Mouse (Mus musculus) liver, embryonic 12.5 days (tissue): ENCODE data around the gene 1700016K19Rik. TPM values are rescaled to one million over a fixed set of nuclear protein-coding genes. Genes with fewer than 3 reads are reported as not detected.

Experiments
- ATAC-seq: fragments of 200-750 bp; cut with Nextera tagmentation; 2 replicates; pipeline ENCODE4 v1.8.0; 2017; ENCODE audit warnings: moderate number of reproducible peaks, mild to moderate bottlenecking, moderate library complexity
- H3K27ac ChIP-seq: fragments of 300-500 bp; sonication (generic); 2 replicates; pipeline ENCODE4 v1.5.1; 2016; ENCODE audit warnings: mild to moderate bottlenecking
- H3K27me3 ChIP-seq: fragments of 300-500 bp; sonication (generic); replicated peaks from 2 replicates; pipeline ENCODE4 v1.6.1; 2016; ENCODE audit warnings: mild to moderate bottlenecking, moderate library complexity
- H3K36me3 ChIP-seq: fragments of 300-500 bp; sonication (generic); 2 replicates; pipeline ENCODE4 v1.6.1; 2016; ENCODE audit warnings: mild to moderate bottlenecking, moderate library complexity
- H3K4me1 ChIP-seq: fragments of 300-500 bp; sonication (generic); 2 replicates; pipeline ENCODE4 v1.6.1; 2016
- H3K4me2 ChIP-seq: fragments of 300-500 bp; sonication (generic); 2 replicates; pipeline ENCODE4 v1.6.1; 2016; ENCODE audit warnings: mild to moderate bottlenecking, moderate library complexity
- H3K4me3 ChIP-seq: fragments of 300-500 bp; sonication (generic); 2 replicates; pipeline ENCODE4 v1.5.1; 2016; ENCODE audit warnings: mild to moderate bottlenecking, moderate library complexity
- H3K9ac ChIP-seq: fragments of 300-500 bp; sonication (generic); 2 replicates; pipeline ENCODE4 v1.6.1; 2016; ENCODE audit warnings: mild to moderate bottlenecking, moderate library complexity
- H3K9me3 ChIP-seq: fragments of 300-500 bp; sonication (generic); replicated peaks from 2 replicates; pipeline ENCODE4 v1.6.1; 2016; ENCODE audit warnings: mild to moderate bottlenecking, moderate library complexity
- WGBS: fragments of 180-500 bp; shearing (Covaris S2); methylation state at CpG from one replicate; pipeline ENCODE4 v1.1.7; 2016; ENCODE audit not compliant: insufficient replicate concordance; 5-methylcytosine and 5-hydroxymethylcytosine counted together
- polyA plus RNA-seq: library from polyadenylated mRNA; unstranded; fragments of >200 nt; fragmentation: Nextera tagmentation; extraction: Ambion mirVana; gene quantifications from 2 replicates; pipeline ENCODE4 v1.2.1, GENCODE M21; 2016

Gene 1700016K19Rik
- polyA plus RNA-seq, 1 experiment from 2014 or later: not detected

- peak overlapping the region; percentile 83 for H3K4me2 ChIP-seq
- peak overlapping the region; percentile 29; the same call in 1 of the 2 replicates for H3K9ac ChIP-seq
- WGBS: under 1% methylated on average over 87 of the region's 90 CpGs
- H3K27me3 ChIP-seq: peaks cover 91% of the 10 kb centered on the region
- H3K27ac ChIP-seq: no peak overlapping the region
- no peaks in the 10 kb centered on the region for H3K9me3 ChIP-seq
- peak overlapping the region; percentile 59 for H3K4me3 ChIP-seq
- peak; percentile 65 for ATAC-seq
- H3K36me3 ChIP-seq: no peaks in the 10 kb centered on the region
- H3K4me1 ChIP-seq: 0 out of 2 replicates have a peak, but pooled peaks cover 16% of the 10 kb centered on the region
Measured at GRCm38 (mm10) chr11:75966401-75967372, 33.0 kb upstream of the 1700016K19Rik start.

GRCm38 (mm10) chr11:75968761-75969160, 31.0 kb upstream of the 1700016K19Rik start:
- ATAC-seq: no peak
- Histone ChIP-seq H3K27me3 (peaks cover 92% of the 10 kb centered on the region), H3K4me2 (no peak overlapping the region), H3K27ac (no peak overlapping the region), H3K9me3 (no peaks in the 10 kb centered on the region), H3K4me3 (no peak overlapping the region), H3K4me1 (0 out of 2 replicates have a peak, but pooled peaks cover 16% of the 10 kb centered on the region), H3K36me3 (no peaks in the 10 kb centered on the region), H3K9ac (no peak overlapping the region)
- 76% methylated on average over 6 of the region's 6 CpGs for WGBS

- Histone ChIP-seq H3K27ac (no peak overlapping the region), H3K27me3 (peaks cover 73% of the 10 kb centered on the region), H3K9ac (no peak overlapping the region), H3K4me1 (0 out of 2 replicates have a peak, but pooled peaks cover 15% of the 10 kb centered on the region), H3K4me3 (no peak overlapping the region), H3K4me2 (no peak overlapping the region), H3K36me3 (no peaks in the 10 kb centered on the region), H3K9me3 (no peaks in the 10 kb centered on the region)
- WGBS: 14% methylated on average over 3 of the region's 3 CpGs
- no peak for ATAC-seq
Measured at GRCm38 (mm10) chr11:75970629-75971028, 29.1 kb upstream of the 1700016K19Rik start.

GRCm38 (mm10) chr11:75972188-75972587, 27.5 kb upstream of the 1700016K19Rik start:
- H3K9me3 ChIP-seq: no peaks in the 10 kb centered on the region
- H3K36me3 ChIP-seq: no peaks in the 10 kb centered on the region
- no peak overlapping the region for H3K4me2 ChIP-seq
- no peak for ATAC-seq
- H3K27me3 ChIP-seq: peaks cover 57% of the 10 kb centered on the region
- WGBS: 63% methylated on average over 3 of the region's 3 CpGs
- no peak overlapping the region for H3K9ac ChIP-seq
- peaks cover 11% of the 10 kb centered on the region; the same call in 1 of the 2 replicates for H3K4me1 ChIP-seq
- no peak overlapping the region for H3K4me3 ChIP-seq
- no peak overlapping the region for H3K27ac ChIP-seq

DNA sequence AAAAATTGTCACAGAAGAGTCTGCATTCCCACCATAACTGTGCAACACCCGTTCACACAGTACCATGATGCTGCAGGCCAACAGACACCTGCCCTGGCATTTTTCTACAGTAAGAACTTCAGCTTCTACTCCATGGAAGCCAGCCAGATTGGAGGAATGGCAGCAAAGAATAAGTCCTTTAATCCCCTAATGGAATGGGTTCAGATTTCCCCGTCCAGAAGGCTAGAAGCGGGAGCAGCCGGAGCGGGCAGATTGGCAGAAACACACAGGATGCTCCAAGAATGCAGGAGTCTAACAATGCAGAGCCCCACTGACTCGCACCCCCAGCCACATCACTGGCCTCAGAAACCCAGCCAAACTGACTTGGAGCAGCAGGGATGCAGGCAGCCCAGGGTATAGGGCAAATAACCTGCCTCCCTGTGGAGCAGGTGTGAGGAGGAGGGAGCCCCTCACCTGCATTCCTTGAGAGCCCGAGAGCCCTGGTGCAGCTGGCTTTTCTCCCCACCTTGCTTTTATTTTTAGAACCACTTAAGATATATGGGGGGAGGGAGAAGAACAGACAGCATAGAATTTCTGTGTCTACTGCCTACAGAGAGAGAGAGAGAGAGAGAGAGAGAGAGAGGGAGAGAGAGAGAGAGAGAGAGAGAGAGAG, 26.7 kb upstream of the 1700016K19Rik start:
- Histone ChIP-seq H3K4me1 (peaks cover 11% of the 10 kb centered on the region; the same call in 1 of the 2 replicates), H3K4me3 (no peak overlapping the region), H3K36me3 (no peaks in the 10 kb centered on the region), H3K9ac (no peak overlapping the region), H3K4me2 (no peak overlapping the region), H3K27ac (no peak overlapping the region), H3K9me3 (no peaks in the 10 kb centered on the region), H3K27me3 (peaks cover 49% of the 10 kb centered on the region)
- WGBS: 36% methylated on average over 7 of the region's 7 CpGs
- ATAC-seq: no peak

DNA sequence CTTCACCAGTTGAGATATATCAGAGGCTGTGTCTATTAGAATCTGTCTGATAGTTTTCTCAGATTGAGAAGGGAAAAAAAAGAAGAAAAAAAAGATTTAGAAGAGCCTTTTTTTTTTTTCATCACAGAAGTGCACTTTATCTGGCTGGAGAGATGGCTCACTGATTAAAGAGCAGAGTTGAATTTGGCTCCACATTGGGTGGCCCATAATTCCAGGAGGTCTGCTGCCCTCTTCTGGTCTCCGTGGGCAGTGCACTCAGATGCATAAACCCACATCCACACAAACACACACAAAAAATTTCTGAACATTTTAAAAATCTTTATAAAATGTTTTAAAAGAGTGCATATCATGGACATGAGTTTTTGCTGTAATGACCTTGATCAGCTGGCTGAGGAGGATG, 25.7 kb upstream of the 1700016K19Rik start:
- H3K4me2 ChIP-seq: no peak overlapping the region
- H3K36me3 ChIP-seq: no peaks in the 10 kb centered on the region
- 69% methylated on average over 1 of the region's 1 CpGs for WGBS
- no peak overlapping the region for H3K4me3 ChIP-seq
- H3K27me3 ChIP-seq: peaks cover 39% of the 10 kb centered on the region
- H3K4me1 ChIP-seq: peaks cover 11% of the 10 kb centered on the region; the same call in 1 of the 2 replicates
- ATAC-seq: no peak
- H3K27ac ChIP-seq: no peak overlapping the region
- no peak overlapping the region for H3K9ac ChIP-seq
- H3K9me3 ChIP-seq: no peaks in the 10 kb centered on the region

GRCm38 (mm10) chr11:75976748-75977147, 23.0 kb upstream of the 1700016K19Rik start:
- H3K9me3 ChIP-seq: no peaks in the 10 kb centered on the region
- H3K4me1 ChIP-seq: peaks cover 11% of the 10 kb centered on the region; the same call in 1 of the 2 replicates
- peaks cover 21% of the 10 kb centered on the region for H3K27me3 ChIP-seq
- H3K4me2 ChIP-seq: no peak overlapping the region
- WGBS: 10% methylated on average over 8 of the region's 8 CpGs
- no peak overlapping the region for H3K9ac ChIP-seq
- H3K36me3 ChIP-seq: no peaks in the 10 kb centered on the region
- no peak overlapping the region for H3K27ac ChIP-seq
- ATAC-seq: no peak
- H3K4me3 ChIP-seq: no peak overlapping the region

DNA sequence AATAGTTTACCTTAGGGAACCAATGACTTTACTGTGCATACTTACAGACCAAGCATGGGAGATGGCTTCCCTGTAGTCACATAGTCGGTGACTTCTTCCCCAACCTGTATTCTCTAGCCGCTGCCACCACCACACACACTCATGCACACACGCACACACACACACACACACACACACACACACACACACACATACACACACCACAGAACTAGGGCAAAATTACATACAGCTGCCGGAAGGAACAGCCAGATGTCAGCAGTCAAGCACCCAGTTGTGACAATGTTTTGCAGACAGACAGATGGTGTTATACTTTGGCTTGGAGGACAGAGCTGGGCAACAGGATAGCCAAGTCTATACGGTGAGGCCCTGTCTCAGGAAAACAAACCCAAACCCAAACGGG, 21.7 kb upstream of the 1700016K19Rik start:
- H3K27ac ChIP-seq: no peak overlapping the region
- ATAC-seq: no peak
- H3K4me2 ChIP-seq: no peak overlapping the region
- peaks cover 11% of the 10 kb centered on the region; the same call in 1 of the 2 replicates for H3K4me1 ChIP-seq
- no peaks in the 10 kb centered on the region for H3K9me3 ChIP-seq
- H3K4me3 ChIP-seq: no peak overlapping the region
- no peak overlapping the region for H3K9ac ChIP-seq
- 58% methylated on average over 6 of the region's 6 CpGs for WGBS
- no peaks in the 10 kb centered on the region for H3K36me3 ChIP-seq
- H3K27me3 ChIP-seq: peaks cover 8% of the 10 kb centered on the region

- H3K4me2 ChIP-seq: no peak overlapping the region
- 37% methylated on average over 2 of the region's 2 CpGs for WGBS
Measured at GRCm38 (mm10) chr11:75980413-75980812, 19.3 kb upstream of the 1700016K19Rik start.

GRCm38 (mm10) chr11:75983194-75983593, 16.5 kb upstream of the 1700016K19Rik start:
- no peaks in the 10 kb centered on the region for H3K4me1 ChIP-seq

More at GRCm38 (mm10) chr11:75980413-75980812, 19.3 kb upstream of the 1700016K19Rik start:
- Histone ChIP-seq H3K36me3 (no peaks in the 10 kb centered on the region), H3K9ac (no peak overlapping the region), H3K4me1 (peaks cover 11% of the 10 kb centered on the region; the same call in 1 of the 2 replicates), H3K9me3 (no peaks in the 10 kb centered on the region), H3K27me3 (0 out of 2 replicates have a peak, but pooled peaks cover 5% of the 10 kb centered on the region), H3K27ac (no peak overlapping the region), H3K4me3 (no peak overlapping the region)
- no peak for ATAC-seq

DNA sequence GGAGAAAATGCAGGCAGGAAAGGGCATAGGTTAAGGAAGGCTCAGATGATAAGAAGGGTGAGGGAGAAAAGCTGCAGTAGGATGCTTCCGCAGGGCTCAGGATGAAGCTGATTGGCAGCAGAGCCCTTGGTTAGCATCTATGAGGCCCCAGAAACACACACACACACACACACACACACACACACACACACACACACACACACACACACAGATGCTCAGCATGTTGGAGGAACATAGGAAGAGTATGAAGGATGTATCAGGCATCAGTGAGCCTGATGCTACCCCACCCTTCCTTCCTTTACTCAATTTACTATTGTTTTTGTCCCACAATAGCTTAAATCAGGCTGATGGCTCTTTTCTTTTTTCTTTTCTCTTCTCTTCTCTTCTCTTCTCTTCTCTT, 15.1 kb upstream of the 1700016K19Rik start:
- H3K4me1 ChIP-seq: no peaks in the 10 kb centered on the region
- no peak overlapping the region for H3K9ac ChIP-seq
- H3K27ac ChIP-seq: no peak overlapping the region
- H3K4me3 ChIP-seq: no peak overlapping the region
- no peak for ATAC-seq
- WGBS: 75% methylated on average over 1 of the region's 1 CpGs
- H3K9me3 ChIP-seq: no peaks in the 10 kb centered on the region
- no peak overlapping the region for H3K4me2 ChIP-seq
- H3K27me3 ChIP-seq: peaks cover 5% of the 10 kb centered on the region; the same call in 1 of the 2 replicates
- no peaks in the 10 kb centered on the region for H3K36me3 ChIP-seq

More at GRCm38 (mm10) chr11:75983194-75983593, 16.5 kb upstream of the 1700016K19Rik start:
- H3K9me3 ChIP-seq: no peaks in the 10 kb centered on the region
- no peak overlapping the region for H3K9ac ChIP-seq
- H3K4me2 ChIP-seq: no peak overlapping the region
- no peaks in the 10 kb centered on the region for H3K36me3 ChIP-seq
- H3K4me3 ChIP-seq: no peak overlapping the region
- no peak for ATAC-seq
- H3K27ac ChIP-seq: no peak overlapping the region
- 46% methylated on average over 4 of the region's 4 CpGs for WGBS
- H3K27me3 ChIP-seq: 0 out of 2 replicates have a peak, but pooled peaks cover 5% of the 10 kb centered on the region
